Comparison of ENCODE assay signal across 9 mouse cellular contexts in genomic region chr11:70234037-70234436, GRCm38 (mm10). TPM values are rescaled to one million over a fixed set of nuclear protein-coding genes. Genes with fewer than 3 reads are reported as not detected.
A peak's percentile ranks its signal among the peaks of the same experiment; 100 is the strongest.
DNase-seq lines count a peak whose midpoint lies in the region; ATAC-seq and TF ChIP-seq lines count a peak whose summit lies in the region.
"Had no signal": no experiment of that assay in that cellular context is flagged by ENCODE, and none has a peak within 500 bp of the region (broad histone marks: within the 10 kb centered on the region; RNA-seq: fewer than 3 reads in every experiment).

No protein-coding gene starts in this region.

- no peak overlapping the region for H3K9ac ChIP-seq in liver, embryonic 13.5 days
- H3K9ac ChIP-seq in liver, embryonic 11.5 days (ENCODE audit: low read depth, low read length) = no peak overlapping the region
- H3K9ac ChIP-seq in heart, embryonic 14.5 days (ENCODE audit: low read length) = peak overlapping the region; percentile 8; the same call in 1 of the 2 replicates
- H3K9ac ChIP-seq in lung, postnatal 0 days (replicated peaks; ENCODE audit: low read depth) = no peak overlapping the region

- WGBS in liver, embryonic 13.5 days (ENCODE audit: insufficient replicate concordance) = 47% methylated on average over 5 of the region's 5 CpGs
- 61% methylated on average over 5 of the region's 5 CpGs for WGBS in liver, embryonic 11.5 days
- WGBS in heart, embryonic 14.5 days = 57% methylated on average over 5 of the region's 5 CpGs
- WGBS in lung, postnatal 0 days = 49% methylated on average over 5 of the region's 5 CpGs

- no peak for TF ChIP-seq EP300 in lung, postnatal 0 days (IDR thresholded peaks at IDR 0.05)

- peaks cover 20% of the 10 kb centered on the region for H3K36me3 ChIP-seq in liver, embryonic 13.5 days
- H3K36me3 ChIP-seq in liver, embryonic 11.5 days (ENCODE audit: control insufficient read depth, insufficient read depth, low read length) = peaks cover 7% of the 10 kb centered on the region; the same call in 1 of the 2 replicates
- H3K36me3 ChIP-seq in heart, embryonic 14.5 days (ENCODE audit: control insufficient read depth, insufficient read depth, low read length) = peaks cover 14% of the 10 kb centered on the region
- H3K36me3 ChIP-seq in lung, postnatal 0 days (ENCODE audit: insufficient read depth, low read length) = no peaks in the 10 kb centered on the region

- DNase-seq in liver, embryonic 13.5 days = no peak
- no peak for DNase-seq in liver, embryonic 11.5 days (ENCODE audit: low spot score)
- DNase-seq in cerebellum, adult 9-11 months = peak; percentile 60
- DNase-seq in lung, postnatal 0 days (ENCODE audit: low spot score) = peak; percentile 27
- no peak for DNase-seq in right cerebral cortex, adult 2 months (ENCODE audit: low spot score in 2 of 2)
- DNase-seq: thymus, postnatal 36 days had no signal

- H3K9me3 ChIP-seq in liver, embryonic 13.5 days (replicated peaks) = no peaks in the 10 kb centered on the region
- H3K9me3 ChIP-seq in liver, embryonic 11.5 days (ENCODE audit: control insufficient read depth, low read length) = no peaks in the 10 kb centered on the region
- H3K9me3 ChIP-seq in heart, embryonic 14.5 days (ENCODE audit: control insufficient read depth, low read length) = no peaks in the 10 kb centered on the region
- H3K9me3 ChIP-seq in lung, postnatal 0 days (ENCODE audit: low read length) = no peaks in the 10 kb centered on the region

- no peak for ATAC-seq in liver, embryonic 13.5 days (ENCODE audit: low read depth)
- ATAC-seq in liver, embryonic 11.5 days (replicated peaks; ENCODE audit: low FRiP score) = no peak
- no peak for ATAC-seq in heart, embryonic 14.5 days (ENCODE audit: insufficient number of reproducible peaks, insufficient read depth, low FRiP score, low read depth)
- ATAC-seq in lung, postnatal 0 days = no peak
- ATAC-seq in erythroblast, adult 5-6 weeks (replicated peaks; ENCODE audit: low FRiP score, poor library complexity, severe bottlenecking) = no peak

- H3K4me3 ChIP-seq in liver, embryonic 13.5 days (replicated peaks) = no peak overlapping the region
- no peak overlapping the region for H3K4me3 ChIP-seq in liver, embryonic 11.5 days (ENCODE audit: low read depth, low read length)
- H3K4me3 ChIP-seq in heart, embryonic 14.5 days (ENCODE audit: control insufficient read depth in 1 of 2, insufficient read depth in 1 of 2, low read depth in 1 of 2, low read length in 2 of 2) = no peak overlapping the region
- H3K4me3 ChIP-seq in lung, postnatal 0 days (ENCODE audit: low read depth, low read length) = peak overlapping the region; percentile 37; the same call in 1 of the 2 replicates

- H3K27me3 ChIP-seq in liver, embryonic 13.5 days = peaks cover 14% of the 10 kb centered on the region
- peaks cover 13% of the 10 kb centered on the region for H3K27me3 ChIP-seq in liver, embryonic 11.5 days (replicated peaks; ENCODE audit: control insufficient read depth, insufficient read depth, low read length)
- peaks cover 12% of the 10 kb centered on the region for H3K27me3 ChIP-seq in heart, embryonic 14.5 days (ENCODE audit: control insufficient read depth, insufficient read depth, low read length)
- peaks cover 11% of the 10 kb centered on the region; the same call in 1 of the 2 replicates for H3K27me3 ChIP-seq in lung, postnatal 0 days (replicated peaks; ENCODE audit: insufficient read depth, low read length)

- 0 out of 2 replicates have a peak overlapping the region, but pooled peaks have one; percentile 5 for H3K27ac ChIP-seq in liver, embryonic 13.5 days
- H3K27ac ChIP-seq in liver, embryonic 11.5 days (ENCODE audit: low read depth, low read length) = no peak overlapping the region
- H3K27ac ChIP-seq in heart, embryonic 14.5 days (replicated peaks in 1 of 2; ENCODE audit: control insufficient read depth in 1 of 2, insufficient read depth in 1 of 2, low read depth in 2 of 2, low read length in 2 of 2) = no peak overlapping the region
- H3K27ac ChIP-seq in lung, postnatal 0 days (ENCODE audit: low read length) = peak overlapping the region; percentile 51; the same call in 1 of the 2 replicates

- peaks cover 78% of the 10 kb centered on the region for H3K4me1 ChIP-seq in liver, embryonic 13.5 days (replicated peaks)
- H3K4me1 ChIP-seq in liver, embryonic 11.5 days (replicated peaks; ENCODE audit: control insufficient read depth, insufficient read depth, low read length) = peaks cover 41% of the 10 kb centered on the region
- H3K4me1 ChIP-seq in heart, embryonic 14.5 days (ENCODE audit: control insufficient read depth in 2 of 2, insufficient read depth in 2 of 2, low read length in 2 of 2) = peaks cover 10 to 43% of the 10 kb centered on the region in 2 experiments
- H3K4me1 ChIP-seq in lung, postnatal 0 days (ENCODE audit: insufficient read depth, low read depth, low read length) = peaks cover 16% of the 10 kb centered on the region

- no peak overlapping the region for H3K4me2 ChIP-seq in liver, embryonic 13.5 days
- no peak overlapping the region for H3K4me2 ChIP-seq in liver, embryonic 11.5 days
- no peak overlapping the region for H3K4me2 ChIP-seq in heart, embryonic 14.5 days (ENCODE audit: low read length)
- peak overlapping the region; percentile 57; the same call in 1 of the 2 replicates for H3K4me2 ChIP-seq in lung, postnatal 0 days (replicated peaks; ENCODE audit: low read depth, low read length)

- TF ChIP-seq CTCF in lung, postnatal 0 days (IDR thresholded peaks at IDR 0.05) = no peak

RNA-seq across cellular contexts. Expression of gene 0610010K14Rik, which starts 3.7 kb away (rescaled TPM):
- 82.5 and 85.7 TPM in 2 replicates for polyA plus RNA-seq in liver, embryonic 13.5 days (2015; fragmentation: Nextera tagmentation; extraction: Ambion mirVana)
- 138 and 140 TPM in 2 replicates for polyA plus RNA-seq in liver, embryonic 11.5 days (2014; fragmentation: Nextera tagmentation; extraction: Ambion mirVana)
- 139 and 143 TPM in 2 replicates for polyA plus RNA-seq in heart, embryonic 14.5 days (2014; fragmentation: Nextera tagmentation; extraction: Ambion mirVana)
- 115 and 118 TPM in 2 replicates for polyA plus RNA-seq in lung, postnatal 0 days (2015; fragmentation: Nextera tagmentation; extraction: Ambion mirVana)
- total RNA-seq in erythroblast, adult 5-6 weeks (2015; ENCODE audit: low replicate concordance) = 16.5 and 20.3 TPM in 2 replicates
- 3.8 and 7.8 TPM in 2 replicates for total RNA-seq in erythroblast, adult 5-6 weeks (2017; ENCODE audit: low replicate concordance)

RNA-seq across cellular contexts. Expression of gene Bcl6b, which starts 4.4 kb away (rescaled TPM):
- polyA plus RNA-seq in liver, embryonic 13.5 days (2015; fragmentation: Nextera tagmentation; extraction: Ambion mirVana) = 1.6 and 1.8 TPM in 2 replicates
- 6.8 and 7.3 TPM in 2 replicates for polyA plus RNA-seq in liver, embryonic 11.5 days (2014; fragmentation: Nextera tagmentation; extraction: Ambion mirVana)
- 18.7 and 22.4 TPM in 2 replicates for polyA plus RNA-seq in heart, embryonic 14.5 days (2014; fragmentation: Nextera tagmentation; extraction: Ambion mirVana)
- 19.2 and 31.6 TPM in 2 replicates for polyA plus RNA-seq in lung, postnatal 0 days (2015; fragmentation: Nextera tagmentation; extraction: Ambion mirVana)
- total RNA-seq in erythroblast, adult 5-6 weeks (2015; ENCODE audit: low replicate concordance) = not detected in 2 replicates
- total RNA-seq in erythroblast, adult 5-6 weeks (2017; ENCODE audit: low replicate concordance) = 0.56 and 0.68 TPM in 2 replicates
- total RNA-seq: neutrophil, adult 5-6 weeks had no signal

RNA-seq across cellular contexts. Expression of gene Gm21988, which starts 5.6 kb away (rescaled TPM):
- polyA plus RNA-seq in liver, embryonic 13.5 days (2015; fragmentation: Nextera tagmentation; extraction: Ambion mirVana) = 6.5 and 7.1 TPM in 2 replicates
- 7.6 and 9.6 TPM in 2 replicates for polyA plus RNA-seq in liver, embryonic 11.5 days (2014; fragmentation: Nextera tagmentation; extraction: Ambion mirVana)
- 10.1 and 12.2 TPM in 2 replicates for polyA plus RNA-seq in heart, embryonic 14.5 days (2014; fragmentation: Nextera tagmentation; extraction: Ambion mirVana)
- 11.0 and 15.3 TPM in 2 replicates for polyA plus RNA-seq in lung, postnatal 0 days (2015; fragmentation: Nextera tagmentation; extraction: Ambion mirVana)
- total RNA-seq in erythroblast, adult 5-6 weeks (2015; ENCODE audit: low replicate concordance) = 2.3 TPM in 1 of 2 replicates, not detected in the other
- not detected in 2 replicates for total RNA-seq in erythroblast, adult 5-6 weeks (2017; ENCODE audit: low replicate concordance)

RNA-seq across cellular contexts. Expression of gene Rnasek, which starts 5.6 kb away (rescaled TPM):
- polyA plus RNA-seq in liver, embryonic 13.5 days (2015; fragmentation: Nextera tagmentation; extraction: Ambion mirVana) = 155 and 175 TPM in 2 replicates
- 184 and 188 TPM in 2 replicates for polyA plus RNA-seq in liver, embryonic 11.5 days (2014; fragmentation: Nextera tagmentation; extraction: Ambion mirVana)
- polyA plus RNA-seq in heart, embryonic 14.5 days (2014; fragmentation: Nextera tagmentation; extraction: Ambion mirVana) = 219 and 240 TPM in 2 replicates
- 462 and 484 TPM in 2 replicates for polyA plus RNA-seq in lung, postnatal 0 days (2015; fragmentation: Nextera tagmentation; extraction: Ambion mirVana)
- 76.9 and 79.4 TPM in 2 replicates for total RNA-seq in erythroblast, adult 5-6 weeks (2015; ENCODE audit: low replicate concordance)
- total RNA-seq in erythroblast, adult 5-6 weeks (2017; ENCODE audit: low replicate concordance) = 16.2 and 19.5 TPM in 2 replicates

RNA-seq across cellular contexts. Expression of gene Slc16a13, which starts 13.2 kb away (rescaled TPM):
- 4.8 and 7.5 TPM in 2 replicates for polyA plus RNA-seq in liver, embryonic 13.5 days (2015; fragmentation: Nextera tagmentation; extraction: Ambion mirVana)
- 9.1 and 10.1 TPM in 2 replicates for polyA plus RNA-seq in liver, embryonic 11.5 days (2014; fragmentation: Nextera tagmentation; extraction: Ambion mirVana)
- polyA plus RNA-seq in heart, embryonic 14.5 days (2014; fragmentation: Nextera tagmentation; extraction: Ambion mirVana) = 4.9 and 6.4 TPM in 2 replicates
- 4.5 and 6.0 TPM in 2 replicates for polyA plus RNA-seq in lung, postnatal 0 days (2015; fragmentation: Nextera tagmentation; extraction: Ambion mirVana)
- 2.5 and 8.1 TPM in 2 replicates for total RNA-seq in erythroblast, adult 5-6 weeks (2015; ENCODE audit: low replicate concordance)
- 5.1 and 8.2 TPM in 2 replicates for total RNA-seq in erythroblast, adult 5-6 weeks (2017; ENCODE audit: low replicate concordance)

Comparison
In these comparisons a context has a peak if more than half of its experiments do, and no peak if none do; other contexts are left out.
1. H3K27ac ChIP-seq: peak in liver, embryonic 13.5 days (single experiment) and lung, postnatal 0 days (single experiment); none in liver, embryonic 11.5 days (single experiment) and heart, embryonic 14.5 days (0 of 2).
2. DNase-seq: peak in cerebellum, adult 9-11 months (single experiment) and lung, postnatal 0 days (single experiment); none in liver, embryonic 13.5 days (single experiment), liver, embryonic 11.5 days (single experiment) and right cerebral cortex, adult 2 months (0 of 2).